Mouse (Mus musculus) bone marrow, adult 2 months (tissue): ENCODE data around the gene Entpd6. TPM values are rescaled to one million over a fixed set of nuclear protein-coding genes. Genes with fewer than 3 reads are reported as not detected.

ENCODE experiments used
- H3K27ac ChIP-seq: fragments of 200-500 bp; 2 replicates; pipeline ENCODE4 v1.5.1; 2012; ENCODE audit warnings: low read depth, mild to moderate bottlenecking, control low read depth, inconsistent platforms, low read length; ENCODE audit not compliant: control insufficient read depth, poor library complexity, insufficient read depth
- H3K4me1 ChIP-seq: fragments of 200-500 bp; 2 replicates; pipeline ENCODE4 v1.6.1; 2011; ENCODE audit warnings: low read length; ENCODE audit not compliant: control insufficient read depth, insufficient read depth
- H3K4me3 ChIP-seq: fragments of 200-500 bp; replicated peaks from 2 replicates; pipeline ENCODE3; 2011; ENCODE audit warnings: mild to moderate bottlenecking, low read depth, low read length, control low read depth; ENCODE audit not compliant: control insufficient read depth
- CTCF ChIP-seq: fragments of 200-500 bp; IDR thresholded peaks from 2 replicates; pipeline ENCODE4 v1.5.1; 2011; ENCODE audit warnings: low read length, control low read depth; ENCODE audit not compliant: control insufficient read depth, insufficient read depth
- POLR2A ChIP-seq: fragments of 200-500 bp; IDR thresholded peaks from 2 replicates; pipeline ENCODE4 v1.6.1; 2011; ENCODE audit warnings: low read depth, mild to moderate bottlenecking, control low read depth, low read length, borderline replicate concordance; ENCODE audit not compliant: control insufficient read depth
- WGBS: fragments of 180-500 bp; shearing (Covaris S2); methylation state at CpG from one replicate; pipeline ENCODE4 v1.1.7; 2018; 5-methylcytosine and 5-hydroxymethylcytosine counted together
- polyA plus RNA-seq: library from polyadenylated mRNA; stranded (reverse); fragments of >200 nt; gene quantifications from 2 replicates; pipeline ENCODE4 v1.2.4, GENCODE M21; 2011; ENCODE audit warnings: low replicate concordance; ENCODE audit not compliant: missing spikeins, insufficient read depth, insufficient read length

Entpd6 gene
- polyA plus RNA-seq, 1 experiment: 5.6 TPM

- Histone ChIP-seq H3K4me3 (peak overlapping the region; percentile 37), H3K4me1 (peaks cover 1% of the 10 kb centered on the region; the same call in 1 of the 2 replicates), H3K27ac (no peak overlapping the region)
- WGBS: 14% methylated on average over 13 of the region's 13 CpGs
- TF ChIP-seq POLR2A: no peak
- TF ChIP-seq CTCF: no peak
These were observed 1.5 kb downstream of the Entpd6 start for GRCm38 (mm10) chr2:150750129-150750979.

- 75% methylated on average over 3 of the region's 3 CpGs for WGBS
- Histone ChIP-seq H3K4me1 (no peaks in the 10 kb centered on the region; the same call in 1 of the 2 replicates), H3K27ac (no peak overlapping the region), H3K4me3 (no peak overlapping the region)
- no peak for TF ChIP-seq POLR2A
- TF ChIP-seq CTCF: no peak
These were observed 6.2 kb downstream of the Entpd6 start for GRCm38 (mm10) chr2:150755016-150755415.

GRCm38 (mm10) chr2:150761476-150761875, 12.6 kb downstream of the Entpd6 start:
- no peaks in the 10 kb centered on the region for H3K4me1 ChIP-seq
- 84% methylated on average over 7 of the region's 7 CpGs for WGBS
- TF ChIP-seq CTCF (no peak), POLR2A (no peak)
- H3K4me3 ChIP-seq: no peak overlapping the region
- no peak overlapping the region for H3K27ac ChIP-seq

- 80% methylated on average over 2 of the region's 2 CpGs for WGBS
- TF ChIP-seq CTCF (no peak), POLR2A (no peak)
- Histone ChIP-seq H3K27ac (no peak overlapping the region), H3K4me3 (no peak overlapping the region), H3K4me1 (no peaks in the 10 kb centered on the region)
These were observed 16.8 kb downstream of the Entpd6 start for GRCm38 (mm10) chr2:150765619-150766018.

- WGBS: 73% methylated on average over 4 of the region's 4 CpGs
- TF ChIP-seq POLR2A (no peak), CTCF (no peak)
- Histone ChIP-seq H3K27ac (no peak overlapping the region), H3K4me3 (no peak overlapping the region), H3K4me1 (no peaks in the 10 kb centered on the region)
These were observed 17.4 kb downstream of the Entpd6 start for GRCm38 (mm10) chr2:150766083-150766862.

GRCm38 (mm10) chr2:150768678-150769077, 19.8 kb downstream of the Entpd6 start:
- Histone ChIP-seq H3K4me1 (no peaks in the 10 kb centered on the region; the same call in 1 of the 2 replicates), H3K4me3 (no peak overlapping the region), H3K27ac (no peak overlapping the region)
- 58% methylated on average over 1 of the region's 1 CpGs for WGBS
- TF ChIP-seq POLR2A (no peak), CTCF (no peak)

GRCm38 (mm10) chr2:150770747-150771146, 21.9 kb downstream of the Entpd6 start:
- TF ChIP-seq CTCF (no peak), POLR2A (no peak)
- Histone ChIP-seq H3K4me3 (no peak overlapping the region), H3K4me1 (no peaks in the 10 kb centered on the region; the same call in 1 of the 2 replicates), H3K27ac (no peak overlapping the region)
- 78% methylated on average over 1 of the region's 1 CpGs for WGBS

- Histone ChIP-seq H3K4me1 (no peaks in the 10 kb centered on the region; the same call in 1 of the 2 replicates), H3K4me3 (no peak overlapping the region), H3K27ac (no peak overlapping the region)
- no peak for TF ChIP-seq CTCF
- TF ChIP-seq POLR2A: no peak
- 82% methylated on average over 6 of the region's 6 CpGs for whole genome bisulfite sequencing
These were observed 22.3 kb downstream of the Entpd6 start for GRCm38 (mm10) chr2:150771169-150771568.
